Mouse (Mus musculus) Patski (cell line): Measurements from ENCODE around the gene Map6. TPM values are rescaled to one million over a fixed set of nuclear protein-coding genes. Genes with fewer than 3 reads are reported as not detected.

Experiments used
- ATAC-seq: fragments of 100-300 bp; one replicate; pipeline ENCODE4 v1.8.0; 2021
- CTCF ChIA-PET: fragments of 350-600 bp; sonication (Branson Sonifier 250); formaldehyde crosslinking; loops from one replicate; lab custom pipeline; 2022; ENCODE audit warnings: inconsistent platforms; lab: Charles Lee
- POLR2A ChIA-PET: fragments of 350-600 bp; sonication (Branson Sonifier 250); formaldehyde crosslinking; loops from one replicate; lab custom pipeline; 2022; ENCODE audit warnings: antibody characterized with exemption, inconsistent platforms; lab: Charles Lee
- DNase-seq: peaks from one replicate; pipeline ENCODE4 v3.0.0-alpha.2; 2011; ENCODE audit warnings: low read depth, low spot score
- H3K27me3 ChIP-seq: fragments of 371-371 bp; one replicate; pipeline ENCODE4 v1.5.1; 2021
- CTCF ChIP-seq: fragments of 100-300 bp; IDR thresholded peaks from one replicate; pipeline ENCODE4 v1.5.1; 2021
- in situ Hi-C: fragments of 300-500 bp; cut with MboI; formaldehyde crosslinking; loops from 3 replicates; pipeline ENCODE4 v1.11.1; 2018; ENCODE audit warnings: low pct_unique_long_range_greater_than_20kb, mixed read lengths
- polyA plus RNA-seq: library from polyadenylated mRNA; unstranded; gene quantifications from one replicate; pipeline ENCODE4 v1.2.3, GENCODE M21; 2021

Gene Map6
- polyA plus RNA-seq, 1 experiment from 2014 or later = 15.8 TPM

DNA sequence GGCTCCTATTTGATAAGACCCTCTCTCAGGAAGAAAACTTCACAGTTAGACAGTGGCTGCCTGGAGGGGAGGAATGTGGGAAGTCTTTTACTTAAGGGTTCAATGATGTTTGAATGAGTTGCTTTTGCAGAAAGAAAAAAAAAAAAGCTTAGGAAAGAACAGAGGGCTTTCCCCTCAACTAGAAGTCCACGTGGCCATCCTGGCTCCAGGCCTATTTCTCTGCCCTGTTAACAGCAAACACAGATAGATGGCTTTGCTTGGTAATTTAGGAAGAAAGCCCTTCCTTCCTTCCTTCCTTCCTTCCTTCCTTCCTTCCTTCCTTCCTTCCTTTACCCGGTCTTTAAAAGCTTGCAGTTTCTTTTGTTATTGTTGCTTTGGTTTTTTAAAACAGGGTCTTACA is 32.3 kb upstream of the Map6 start:
- TF ChIP-seq CTCF = no peak
- peaks cover 3% of the 10 kb centered on the region for H3K27me3 ChIP-seq
- DNase-seq (no peak), ATAC-seq (no peak)
- ChIA-PET POLR2A (no interaction called here), CTCF (interaction anchor here (1.3 to 1.5 kb wide), 2 partner anchors 14 to 15 kb away, joined by 3 read pairs; no protein-coding TSS in a partner anchor)
- in situ Hi-C loops = no loop called here

DNA sequence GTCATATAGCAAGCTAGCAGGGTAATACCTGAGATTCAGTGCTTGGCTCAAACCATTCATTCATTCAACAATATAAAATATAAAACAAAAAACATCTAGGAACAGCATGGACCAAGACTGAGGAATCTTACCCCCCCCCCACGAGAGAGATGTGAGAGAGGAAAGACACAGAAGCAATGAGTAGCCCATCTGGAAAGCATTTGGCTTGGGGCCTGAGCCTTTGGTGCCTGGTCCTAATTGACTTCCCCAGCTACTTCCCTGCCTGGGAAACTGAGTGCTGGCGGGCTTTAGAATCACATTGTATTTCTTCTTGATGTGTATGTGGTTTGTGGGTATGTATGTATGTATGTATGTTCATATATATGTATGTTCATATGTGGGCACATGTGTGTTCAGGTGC is 31.6 kb upstream of the Map6 start:
- no peak for DNase-seq
- ATAC-seq = no peak
- CTCF ChIA-PET = interaction anchor here (1.2 kb wide), 1 partner anchor 14 kb away, joined by 3 read pairs; no protein-coding TSS in a partner anchor
- no peak for TF ChIP-seq CTCF
- H3K27me3 ChIP-seq = peaks cover 8% of the 10 kb centered on the region
- POLR2A ChIA-PET = no interaction called here
- in situ Hi-C loops = no loop called here

DNA sequence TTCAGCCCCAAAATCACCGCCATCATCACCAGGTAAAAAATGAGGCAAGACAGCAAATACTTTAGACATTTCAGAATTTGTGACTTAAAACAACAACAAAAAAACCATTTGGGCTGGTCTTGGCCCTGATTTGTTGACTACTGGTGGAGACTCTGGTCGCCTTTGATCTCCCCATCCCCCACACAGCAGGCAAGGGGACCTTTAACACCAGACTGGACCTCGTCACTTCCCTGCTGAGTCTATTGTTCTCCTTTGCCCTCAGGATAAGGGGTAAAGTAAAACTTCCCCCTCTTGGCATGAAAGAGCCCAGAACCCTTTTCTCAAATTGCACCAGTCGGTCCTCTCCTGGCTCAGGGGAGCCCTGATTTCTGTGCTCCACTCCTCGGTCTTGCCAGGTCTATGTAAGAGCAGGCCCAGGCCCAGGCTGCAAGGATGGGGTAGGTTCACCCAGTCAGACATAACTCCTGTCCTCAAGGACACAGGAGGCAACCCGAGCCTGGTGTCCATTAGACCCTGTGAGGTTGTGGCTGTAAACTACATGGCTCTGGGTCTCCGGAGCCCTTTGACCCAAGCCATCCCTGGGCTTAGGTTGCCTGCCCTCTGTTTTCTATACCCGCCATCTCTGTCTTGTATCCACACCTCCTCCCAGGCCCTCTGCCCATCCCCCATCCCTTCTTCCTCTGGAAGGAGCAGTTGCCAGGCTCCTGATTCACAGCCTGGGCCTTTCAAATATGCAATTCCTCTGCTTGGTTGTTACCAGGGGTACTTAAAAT is 30.2 kb upstream of the Map6 start:
- POLR2A ChIA-PET = no interaction called here
- no peak for ATAC-seq
- DNase-seq = no peak
- CTCF ChIA-PET = no interaction called here
- in situ Hi-C loops = no loop called here
- peaks cover 12% of the 10 kb centered on the region for H3K27me3 ChIP-seq
- TF ChIP-seq CTCF = no peak

DNA sequence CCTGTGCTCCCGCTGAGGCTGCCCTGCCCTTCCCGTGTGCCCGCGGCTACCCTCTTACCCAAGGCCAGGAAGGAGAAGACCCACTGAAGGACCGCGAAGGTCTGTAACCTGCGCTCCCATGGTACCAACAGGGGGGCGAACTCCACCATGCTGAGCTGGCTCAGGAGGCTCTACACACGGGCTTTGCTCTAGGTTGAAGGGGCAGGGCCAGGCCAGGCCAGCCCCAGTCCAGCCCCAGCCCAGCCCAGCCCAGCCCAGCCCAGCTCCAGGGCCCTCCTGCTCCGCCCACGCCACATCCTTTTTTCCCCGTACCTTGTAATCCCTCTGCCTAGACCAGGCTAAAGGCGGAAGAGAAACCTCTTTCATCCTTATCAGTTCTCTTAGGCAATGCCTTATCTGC is 28.8 kb upstream of the Map6 start, which contains the start of gene Mogat2:
Gene Mogat2 (minus strand): TSS at position 203 of the 400 bp plus-strand sequence.
- TF ChIP-seq CTCF = no peak
- ATAC-seq (no peak), DNase-seq (no peak)
- POLR2A ChIA-PET = no interaction called here
- CTCF ChIA-PET = no interaction called here
- peaks cover 12% of the 10 kb centered on the region for H3K27me3 ChIP-seq
- in situ Hi-C loops = no loop called here

DNA sequence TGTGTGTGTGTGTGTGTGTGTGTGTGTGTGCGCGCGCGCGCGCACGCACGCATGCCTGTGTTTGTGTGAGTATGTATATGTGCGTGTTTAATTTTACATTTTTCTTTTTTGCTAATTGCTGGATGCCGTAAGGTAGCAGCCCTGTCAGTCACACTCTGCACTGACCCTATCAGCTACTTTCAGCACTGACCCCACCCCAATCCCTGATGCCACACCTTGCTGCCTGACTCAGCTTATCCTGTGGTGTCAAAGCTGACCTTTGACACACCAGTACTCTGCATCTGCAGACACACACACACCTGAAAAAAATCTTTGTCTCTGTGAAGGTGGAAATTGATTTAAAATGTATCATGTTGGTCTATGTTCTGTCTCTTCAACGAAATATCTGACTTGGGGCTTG is 25.1 kb upstream of the Map6 start:
- no peak for DNase-seq
- ChIA-PET CTCF (no interaction called here), POLR2A (no interaction called here)
- in situ Hi-C loops = no loop called here
- peaks cover 12% of the 10 kb centered on the region for H3K27me3 ChIP-seq
- no peak for TF ChIP-seq CTCF
- ATAC-seq = no peak

DNA sequence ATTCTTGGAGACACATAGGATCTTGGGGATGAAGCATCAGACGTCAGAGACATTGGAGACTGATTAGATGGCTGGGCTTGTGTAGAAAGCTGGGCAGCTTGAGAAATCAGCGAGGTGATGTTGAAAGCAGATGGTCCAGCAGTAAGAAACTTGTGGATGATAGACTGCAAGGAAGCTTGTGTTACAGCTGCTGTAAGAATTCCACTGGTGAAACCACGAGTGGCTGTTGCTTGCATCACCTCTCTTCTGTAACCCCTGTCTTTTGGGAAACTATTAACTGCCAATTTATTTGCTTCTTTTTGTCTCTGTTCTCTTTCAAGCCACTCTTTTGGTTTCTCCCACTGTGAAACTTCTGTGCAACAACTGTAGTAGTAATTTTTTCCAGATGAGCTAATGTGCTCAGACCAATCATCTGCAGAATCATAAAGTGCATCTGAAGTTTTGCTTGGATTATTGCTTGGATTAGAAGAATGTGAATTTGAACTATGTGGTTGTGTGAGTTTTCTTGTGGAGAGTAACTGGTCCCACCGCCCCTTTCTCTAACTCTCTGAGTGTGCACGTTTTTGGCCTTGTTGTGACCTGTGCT is 19.0 kb upstream of the Map6 start:
- in situ Hi-C loops = no loop called here

DNA sequence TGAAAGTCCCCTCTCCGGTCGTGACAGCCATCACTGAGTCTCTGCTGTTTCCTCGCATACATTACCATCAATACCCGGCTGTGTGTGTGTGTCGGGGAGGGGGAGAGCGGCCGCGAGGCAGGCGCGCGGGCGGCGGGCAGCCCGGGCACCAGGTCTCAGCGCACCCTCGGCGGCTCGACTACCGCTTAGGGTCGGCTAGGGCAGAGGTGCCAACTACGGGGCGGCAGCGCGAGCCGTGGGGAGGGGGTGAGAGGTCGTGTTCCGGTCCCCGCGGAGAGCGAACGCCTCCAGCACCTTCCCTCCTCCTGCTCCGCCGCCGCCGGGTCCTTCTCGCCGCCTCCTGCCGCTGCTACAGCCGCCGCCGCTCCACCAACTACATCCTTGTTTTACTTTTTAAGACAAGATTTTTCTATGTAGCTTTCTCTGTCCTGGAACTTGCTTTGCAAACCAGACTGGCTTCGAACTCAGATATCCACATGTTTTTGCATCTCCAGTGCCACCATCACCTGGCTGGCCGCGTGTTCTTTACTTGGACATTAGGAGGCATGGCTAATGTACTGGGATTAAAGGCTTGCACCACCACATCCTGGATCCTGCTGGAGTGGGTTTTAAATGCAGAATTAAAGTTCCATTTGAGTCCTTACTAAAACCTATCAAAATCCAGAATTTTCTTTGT is 18.2 kb upstream of the Map6 start:
- in situ Hi-C loops = no loop called here
- ChIA-PET CTCF (interaction anchor here (0.8 to 1.3 kb wide), 6 partner anchors 15 to 98 kb away, joined by 3 to 4 read pairs (median 4); partner anchors contain the start of gene Dgat2), POLR2A (no interaction called here)
- TF ChIP-seq CTCF = no peak
- ATAC-seq = no peak
- H3K27me3 ChIP-seq = no peaks in the 10 kb centered on the region
- no peak for DNase-seq

More for the DNA sequence above, 19.0 kb upstream of the Map6 start:
- no peak for TF ChIP-seq CTCF
- DNase-seq (no peak), ATAC-seq (no peak)
- H3K27me3 ChIP-seq = no peaks in the 10 kb centered on the region
- ChIA-PET POLR2A (no interaction called here), CTCF (no interaction called here)

DNA sequence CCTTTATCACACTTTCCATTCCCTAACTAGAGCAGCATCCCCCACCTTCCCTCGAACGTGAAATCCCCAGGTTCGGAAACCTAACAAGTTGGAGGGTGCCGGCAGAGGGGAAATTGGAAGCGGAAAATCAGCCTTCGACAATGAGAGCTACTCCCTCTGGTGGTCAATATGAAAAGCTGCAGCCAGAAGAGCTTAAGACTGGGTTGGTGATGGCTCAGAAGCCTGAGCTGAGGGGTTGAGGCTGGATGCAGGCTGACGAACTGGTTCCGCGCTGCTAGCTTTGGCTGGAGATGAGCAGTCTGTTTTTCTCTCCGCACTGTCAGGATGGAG is 17.7 kb upstream of the Map6 start:
- in situ Hi-C loops = no loop called here
- TF ChIP-seq CTCF = peak; percentile 78
- DNase-seq = no peak
- H3K27me3 ChIP-seq = no peaks in the 10 kb centered on the region
- POLR2A ChIA-PET = no interaction called here
- CTCF ChIA-PET = interaction anchor here (0.8 to 1.3 kb wide), 8 partner anchors 13 to 98 kb away, joined by 3 to 6 read pairs (median 4); partner anchors contain the start of gene Dgat2
- ATAC-seq = no peak

DNA sequence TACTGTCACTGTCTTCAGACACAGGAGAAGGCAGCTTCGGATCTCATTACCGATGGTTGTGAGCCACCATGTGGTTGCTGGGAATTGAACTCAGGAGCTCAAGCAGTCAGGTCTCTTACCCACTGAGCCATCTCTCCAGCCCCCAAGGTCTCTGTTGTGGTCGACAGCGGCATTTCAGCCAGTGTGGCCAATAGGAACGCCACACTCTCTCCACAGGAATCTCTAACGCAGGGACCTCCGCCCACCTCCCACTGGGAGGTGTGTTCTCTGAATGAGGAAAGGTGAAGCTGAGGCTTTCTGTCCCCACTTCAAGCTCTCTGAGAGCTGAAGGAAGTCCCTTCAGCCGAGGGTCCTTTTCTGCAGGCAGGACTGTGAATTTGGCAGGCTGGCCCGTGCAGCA is 16.9 kb upstream of the Map6 start:
- no peak for TF ChIP-seq CTCF
- H3K27me3 ChIP-seq = no peaks in the 10 kb centered on the region
- DNase-seq = no peak
- in situ Hi-C loops = no loop called here
- ChIA-PET CTCF (interaction anchor here (1.0 to 1.3 kb wide), 5 partner anchors 14 to 99 kb away, joined by 3 to 6 read pairs (median 4); partner anchors contain the start of gene Dgat2), POLR2A (no interaction called here)
- ATAC-seq = no peak

DNA sequence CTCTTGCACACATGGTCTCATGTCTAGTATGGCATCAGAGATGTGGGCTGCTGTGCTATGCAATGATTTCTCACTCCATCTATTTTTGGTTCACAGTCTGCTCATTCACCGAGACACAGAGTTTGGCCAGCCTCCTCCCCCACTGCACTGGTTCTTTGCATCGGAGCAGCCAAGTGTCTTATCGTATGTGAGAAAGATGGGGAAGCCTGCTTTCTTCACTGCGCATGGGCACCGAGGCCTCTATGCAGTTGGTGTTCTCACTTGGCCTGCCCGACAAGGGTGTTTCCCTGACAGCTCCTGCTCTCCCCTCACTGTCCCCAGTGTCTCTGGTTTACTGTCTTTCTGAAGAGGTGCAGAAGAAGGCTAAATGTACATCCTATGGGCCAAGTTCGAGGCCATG is 12.2 kb upstream of the Map6 start:
- ChIA-PET CTCF (no interaction called here), POLR2A (no interaction called here)
- ATAC-seq (no peak), DNase-seq (no peak)
- no peak for TF ChIP-seq CTCF
- in situ Hi-C loops = no loop called here
- no peaks in the 10 kb centered on the region for H3K27me3 ChIP-seq

DNA sequence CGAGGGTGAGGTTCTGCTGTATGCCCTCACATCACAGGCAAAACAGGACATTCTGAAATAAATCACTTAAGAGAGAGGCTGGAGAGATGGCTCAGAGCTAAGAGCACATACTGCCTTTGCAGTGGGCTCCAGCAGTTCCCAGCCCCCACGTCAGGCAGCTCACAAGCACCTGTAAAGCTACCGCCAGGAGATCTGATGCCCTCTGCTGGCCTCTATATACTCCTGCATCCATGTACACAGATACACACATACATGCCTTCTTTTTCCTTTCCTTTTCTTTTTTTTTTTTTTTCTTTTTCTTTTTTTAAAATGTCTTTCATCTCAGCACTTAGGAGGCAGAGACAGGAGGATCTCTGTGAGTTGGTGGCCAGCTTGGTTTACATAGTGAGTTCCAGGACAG is 5.3 kb upstream of the Map6 start:
- ChIA-PET CTCF (no interaction called here), POLR2A (no interaction called here)
- in situ Hi-C loops = no loop called here

More for the DNA sequence above, 5.3 kb upstream of the Map6 start:
- no peak for ATAC-seq
- TF ChIP-seq CTCF = no peak
- H3K27me3 ChIP-seq = no peaks in the 10 kb centered on the region
- no peak for DNase-seq
